Mouse (Mus musculus) ES-CJ7 (cell line): ENCODE data around the gene Rap2b.
A peak's percentile ranks its signal among the peaks of the same experiment; 100 is the strongest.

Experiments
- DNase-seq: peaks from one replicate; pipeline ENCODE4 v3.0.0; 2011; ENCODE audit warnings: low read depth, low spot score

Gene Rap2b

DNA sequence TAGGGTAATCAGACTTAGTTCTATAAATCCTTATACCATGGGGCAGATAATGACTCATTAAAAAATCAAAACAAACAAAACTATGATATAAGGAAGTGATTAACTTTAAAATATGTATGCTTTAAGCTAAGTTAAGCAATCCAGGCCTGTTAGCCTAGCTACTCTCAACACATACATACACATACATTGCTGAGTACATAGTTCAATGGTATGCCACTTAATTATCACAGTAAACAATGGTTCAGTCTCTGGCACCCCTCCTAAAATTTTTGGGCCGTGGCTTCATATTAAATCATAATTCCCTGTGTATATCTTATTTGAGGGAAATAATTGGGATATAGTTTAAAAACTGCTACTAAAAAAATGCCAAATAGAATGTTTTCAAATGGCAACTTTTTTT, at the start of gene Rap2b:
TSS of gene Rap2b (plus strand) at position 301 of the 400 bp plus-strand sequence.
- DNase-seq = no peak

GRCm38 (mm10) chr3:61315002-61315401, 46.4 kb upstream of the Rap2b start:
- DNase-seq = no peak

- no peak for DNase-seq
Measured at GRCm38 (mm10) chr3:61320031-61320430, 41.4 kb upstream of the Rap2b start.

GRCm38 (mm10) chr3:61321632-61322031, 39.8 kb upstream of the Rap2b start:
- no peak for DNase-seq

- no peak for DNase-seq
Measured at GRCm38 (mm10) chr3:61336205-61336604, 25.2 kb upstream of the Rap2b start.

GRCm38 (mm10) chr3:61337230-61337629, 24.2 kb upstream of the Rap2b start:
- DNase-seq = no peak

GRCm38 (mm10) chr3:61340321-61340720, 21.1 kb upstream of the Rap2b start:
- DNase-seq = no peak

GRCm38 (mm10) chr3:61344031-61344430, 17.4 kb upstream of the Rap2b start:
- no peak for DNase-seq

- DNase-seq = no peak
Measured at GRCm38 (mm10) chr3:61345636-61346035, 15.8 kb upstream of the Rap2b start.

GRCm38 (mm10) chr3:61348036-61348614, 13.3 kb upstream of the Rap2b start:
- no peak for DNase-seq

GRCm38 (mm10) chr3:61349433-61349832, 12.0 kb upstream of the Rap2b start:
- no peak for DNase-seq

GRCm38 (mm10) chr3:61355464-61355863, 6.0 kb upstream of the Rap2b start:
- no peak for DNase-seq

- DNase-seq = no peak
Measured at GRCm38 (mm10) chr3:61358107-61358506, 3.3 kb upstream of the Rap2b start.

GRCm38 (mm10) chr3:61358756-61359293, 2.6 kb upstream of the Rap2b start:
- no peak for DNase-seq

DNA sequence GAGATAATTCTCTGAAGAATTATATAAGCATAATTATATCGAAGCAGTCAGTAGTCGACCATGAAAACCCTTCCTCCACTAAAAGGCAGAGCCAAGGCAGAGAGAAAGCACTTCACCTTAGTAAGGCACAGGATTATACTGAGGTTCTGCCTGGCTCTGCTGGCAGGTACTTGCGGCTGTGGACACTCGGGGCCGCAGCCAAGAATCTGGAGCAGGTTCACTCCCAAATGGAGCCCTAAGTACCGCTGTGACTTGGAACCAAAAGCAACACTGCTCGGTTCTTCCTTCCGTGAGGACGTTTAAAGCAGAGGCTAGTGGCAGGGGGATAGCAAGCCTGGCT, 1.4 kb downstream of the Rap2b start:
- DNase-seq = no peak

GRCm38 (mm10) chr3:61363161-61363988, 1.9 kb downstream of the Rap2b start:
- DNase-seq = peak; percentile 99

DNA sequence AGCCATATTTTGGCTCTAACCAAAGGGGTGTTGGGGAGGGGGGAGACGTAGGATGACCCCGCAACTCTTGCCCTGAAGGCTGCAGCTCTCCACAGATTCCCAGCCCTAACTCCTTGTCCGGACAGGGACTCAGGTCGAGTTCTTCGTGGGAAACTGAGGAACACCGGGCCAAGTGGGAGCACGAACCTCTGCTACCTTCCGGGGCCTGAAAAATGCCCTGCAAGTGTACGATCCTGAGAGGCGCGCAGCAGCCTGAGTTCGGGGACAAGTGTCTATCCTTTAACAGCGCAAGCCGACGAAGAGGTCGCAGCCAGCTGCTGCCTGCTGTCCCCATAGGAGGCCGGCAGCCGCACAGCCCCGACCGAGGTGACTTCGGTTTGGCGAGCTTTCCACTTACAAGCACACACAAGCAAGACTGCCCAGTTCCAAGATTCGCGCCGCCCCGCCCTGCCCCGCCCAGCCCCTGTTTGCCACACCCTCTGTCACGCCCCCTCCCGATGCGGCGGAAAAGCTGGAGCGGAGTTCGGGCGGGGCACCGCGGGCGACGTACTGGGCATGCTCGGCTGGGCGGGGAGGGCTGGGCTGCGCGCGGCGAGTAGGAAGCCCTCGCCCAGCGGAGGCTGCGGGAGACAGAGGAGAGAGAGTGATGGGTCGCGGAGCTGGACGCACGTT, 2.7 kb downstream of the Rap2b start:
- DNase-seq = peak; percentile 92

DNA sequence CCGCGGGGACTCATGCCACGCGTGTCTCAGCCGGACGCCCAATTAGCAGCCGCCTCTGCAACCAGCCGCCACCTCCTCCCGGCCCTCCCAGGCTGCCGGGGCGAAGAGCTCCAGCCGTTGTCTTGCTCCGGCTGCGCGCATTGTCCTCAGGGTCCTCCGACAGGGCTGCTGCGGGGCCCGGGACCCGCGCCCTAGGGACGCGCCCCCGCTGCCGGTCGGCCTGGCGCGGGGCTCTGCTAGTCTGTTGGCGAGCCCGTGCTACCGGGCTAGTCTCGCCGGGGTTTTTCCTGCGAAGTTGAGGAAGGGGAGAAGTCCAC, 3.2 kb downstream of the Rap2b start:
- DNase-seq = no peak

- peak; percentile 20 for DNase-seq
Measured at GRCm38 (mm10) chr3:61364978-61365778, 3.7 kb downstream of the Rap2b start.

GRCm38 (mm10) chr3:61365779-61366373, 4.4 kb downstream of the Rap2b start, which contains the start of gene B430305J03Rik:
Gene B430305J03Rik, minus strand, starts transcription at chr3:61365951.
- DNase-seq = peak; percentile 7

DNA sequence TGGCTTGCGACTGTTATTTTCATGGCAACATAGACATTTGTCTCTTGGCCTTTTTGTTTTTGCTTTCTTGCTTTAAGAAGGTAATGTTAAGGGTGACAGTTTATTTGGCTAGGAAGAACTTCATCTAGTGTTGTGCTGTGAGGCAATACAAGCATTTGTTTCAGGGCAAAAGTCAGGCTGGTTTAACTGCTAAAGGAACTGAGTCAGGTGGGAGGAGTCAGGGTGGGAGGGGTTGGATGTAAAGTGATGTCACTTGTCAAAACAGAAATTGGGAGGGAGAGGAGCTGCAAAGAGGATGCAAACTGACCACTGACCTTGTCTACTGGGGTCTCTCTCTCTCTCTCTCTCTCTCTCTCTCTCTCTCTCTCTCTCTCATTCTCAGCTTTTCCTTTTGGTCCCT, 7.0 kb downstream of the Rap2b start:
- no peak for DNase-seq
